Mouse (Mus musculus) cerebellum, adult 2 months (tissue): ENCODE measurements around the gene 2700081O15Rik. TPM values are rescaled to one million over a fixed set of nuclear protein-coding genes. Genes with fewer than 3 reads are reported as not detected.
"Not testable (repeated sequence)": the region's sequence is repeated elsewhere in the genome, so short reads cannot be mapped to it uniquely, and the experiment has no call there.

Experiments
- DNase-seq, 2 experiments: peaks; one replicate each; pipeline ENCODE4 v3.0.0; 2021
- H3K27ac ChIP-seq: fragments of 200-500 bp; 2 replicates; pipeline ENCODE4 v1.5.1; 2012; ENCODE audit warnings: low read length, control low read depth, inconsistent platforms; ENCODE audit not compliant: insufficient read depth
- H3K27me3 ChIP-seq: fragments of 200-500 bp; 2 replicates; pipeline ENCODE4 v1.6.1; 2012; ENCODE audit warnings: inconsistent platforms, mild to moderate bottlenecking, low read length, moderate library complexity; ENCODE audit not compliant: control insufficient read depth, insufficient read depth
- H3K4me1 ChIP-seq: fragments of 200-500 bp; 2 replicates; pipeline ENCODE4 v1.6.1; 2011; ENCODE audit warnings: low read length; ENCODE audit not compliant: control insufficient read depth, insufficient read depth
- H3K4me3 ChIP-seq: fragments of 200-500 bp; replicated peaks from 2 replicates; pipeline ENCODE3; 2011; ENCODE audit warnings: mild to moderate bottlenecking, low read depth, low read length, control low read depth; ENCODE audit not compliant: insufficient read depth
- CTCF ChIP-seq: fragments of 200-500 bp; IDR thresholded peaks from 2 replicates; pipeline ENCODE4 v1.5.1; 2011; ENCODE audit warnings: low read depth, mild to moderate bottlenecking, control low read depth, low read length, moderate library complexity, borderline replicate concordance; ENCODE audit not compliant: insufficient read depth
- POLR2A ChIP-seq: fragments of 200-500 bp; IDR thresholded peaks from 2 replicates; pipeline ENCODE4 v1.6.1; 2011; ENCODE audit warnings: low read length, control low read depth, borderline replicate concordance; ENCODE audit not compliant: insufficient read depth
- WGBS: fragments of 180-500 bp; shearing (Covaris S2); methylation state at CpG from one replicate; pipeline ENCODE4 v1.1.7; 2018; 5-methylcytosine and 5-hydroxymethylcytosine counted together
- polyA plus RNA-seq: library from polyadenylated mRNA; depleted of rRNA; stranded (reverse); fragments of >200 nt; gene quantifications from 2 replicates; pipeline ENCODE4 v1.2.3, GENCODE M21; 2012; rRNA removed

Gene 2700081O15Rik
- polyA plus RNA-seq, result 16.3 and 16.6 TPM in 2 replicates

DNA sequence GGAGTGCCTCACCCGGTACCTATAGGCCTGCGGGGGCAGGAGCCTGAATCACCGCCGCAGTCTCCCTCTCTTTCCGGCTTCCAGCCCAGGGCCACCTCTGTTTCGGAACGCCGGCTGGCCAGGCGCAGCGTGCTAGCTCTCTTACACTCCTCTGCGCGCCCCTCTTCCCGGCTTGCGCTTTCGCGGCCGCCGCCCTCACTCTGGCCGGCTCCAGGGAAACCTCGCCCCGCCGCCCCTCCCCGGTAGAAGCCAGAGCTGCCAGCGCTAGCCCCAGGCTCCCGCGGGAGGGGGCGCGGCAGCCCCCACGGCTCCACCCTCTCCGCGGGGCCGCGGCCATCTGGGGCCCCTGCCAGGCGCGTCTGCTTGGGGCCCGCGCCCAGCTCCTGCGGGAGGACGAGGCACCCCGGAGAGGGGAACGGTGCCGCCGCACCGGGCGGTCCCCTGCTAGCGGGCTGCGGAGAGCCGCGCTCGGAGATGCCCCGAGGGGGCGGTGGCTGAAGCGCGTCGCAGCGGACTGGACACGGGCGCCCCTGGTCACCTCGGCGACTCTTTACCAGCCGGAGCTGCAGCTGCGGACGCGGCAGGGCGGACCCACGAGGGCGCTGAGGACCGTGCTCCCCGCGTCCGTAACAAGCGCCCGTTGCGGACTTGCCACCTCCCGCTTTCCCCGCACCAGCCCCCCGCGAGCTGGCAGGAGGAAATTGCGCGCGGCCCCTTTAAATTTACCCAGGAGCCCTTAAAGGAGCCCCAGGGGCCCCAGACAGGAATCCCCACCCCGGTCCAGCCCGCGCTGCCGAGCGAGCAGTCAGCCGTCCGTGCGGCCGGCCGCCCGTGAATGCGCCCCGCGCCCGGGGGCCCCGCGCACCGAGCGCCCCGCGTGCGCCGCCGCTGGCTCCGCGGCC, at the start of gene 2700081O15Rik:
Gene 2700081O15Rik (plus strand): TSS at position 792 of the 902 bp plus-strand sequence.
- H3K27me3 ChIP-seq, result no peaks in the 10 kb centered on the region; the same call in 1 of the 2 replicates
- H3K4me1 ChIP-seq, result no peaks in the 10 kb centered on the region
- peak; percentile 65 to 67 for DNase-seq
- H3K27ac ChIP-seq, result 0 out of 2 replicates have a peak within 1 kb of the TSS, but pooled peaks have one; percentile 3
- WGBS, result 1% methylated on average over 106 of the region's 107 CpGs
- H3K4me3 ChIP-seq, result peak within 1 kb of the TSS; percentile 79
- TF ChIP-seq CTCF (no peak), POLR2A (no peak)

GRCm38 (mm10) chr19:7369469-7369868, 48.0 kb upstream of the 2700081O15Rik start:
- H3K4me3 ChIP-seq, H3K4me1 ChIP-seq, H3K27me3 ChIP-seq, H3K27ac ChIP-seq, DNase-seq: not testable (repeated sequence)
- WGBS, result 87% methylated on average over 4 of the region's 4 CpGs

- TF ChIP-seq CTCF (no peak), POLR2A (no peak)
- DNase-seq, result no peak
- H3K27ac ChIP-seq, result no peak overlapping the region
- WGBS, result 93% methylated on average over 8 of the region's 8 CpGs
- H3K27me3 ChIP-seq, result no peaks in the 10 kb centered on the region
- H3K4me3 ChIP-seq, result no peak overlapping the region
- H3K4me1 ChIP-seq, result no peaks in the 10 kb centered on the region
These were observed 42.9 kb upstream of the 2700081O15Rik start for GRCm38 (mm10) chr19:7374491-7374890.

- no peak for DNase-seq
- H3K4me1 ChIP-seq, result no peaks in the 10 kb centered on the region; the same call in 1 of the 2 replicates
- no peaks in the 10 kb centered on the region for H3K27me3 ChIP-seq
- no peak overlapping the region for H3K4me3 ChIP-seq
- no peak overlapping the region for H3K27ac ChIP-seq
- WGBS, result 91% methylated on average over 2 of the region's 2 CpGs
- TF ChIP-seq POLR2A (no peak), CTCF (no peak)
These were observed 39.8 kb upstream of the 2700081O15Rik start for GRCm38 (mm10) chr19:7377639-7378038.

GRCm38 (mm10) chr19:7381906-7382247, 35.5 kb upstream of the 2700081O15Rik start:
- no peak overlapping the region for H3K27ac ChIP-seq
- no peak for TF ChIP-seq POLR2A
- TF ChIP-seq CTCF, result no peak
- no peak for DNase-seq
- no peaks in the 10 kb centered on the region; the same call in 1 of the 2 replicates for H3K4me1 ChIP-seq
- H3K27me3 ChIP-seq, result no peaks in the 10 kb centered on the region
- 6% methylated on average over 8 of the region's 8 CpGs for WGBS
- H3K4me3 ChIP-seq, result peak overlapping the region; percentile 93

DNA sequence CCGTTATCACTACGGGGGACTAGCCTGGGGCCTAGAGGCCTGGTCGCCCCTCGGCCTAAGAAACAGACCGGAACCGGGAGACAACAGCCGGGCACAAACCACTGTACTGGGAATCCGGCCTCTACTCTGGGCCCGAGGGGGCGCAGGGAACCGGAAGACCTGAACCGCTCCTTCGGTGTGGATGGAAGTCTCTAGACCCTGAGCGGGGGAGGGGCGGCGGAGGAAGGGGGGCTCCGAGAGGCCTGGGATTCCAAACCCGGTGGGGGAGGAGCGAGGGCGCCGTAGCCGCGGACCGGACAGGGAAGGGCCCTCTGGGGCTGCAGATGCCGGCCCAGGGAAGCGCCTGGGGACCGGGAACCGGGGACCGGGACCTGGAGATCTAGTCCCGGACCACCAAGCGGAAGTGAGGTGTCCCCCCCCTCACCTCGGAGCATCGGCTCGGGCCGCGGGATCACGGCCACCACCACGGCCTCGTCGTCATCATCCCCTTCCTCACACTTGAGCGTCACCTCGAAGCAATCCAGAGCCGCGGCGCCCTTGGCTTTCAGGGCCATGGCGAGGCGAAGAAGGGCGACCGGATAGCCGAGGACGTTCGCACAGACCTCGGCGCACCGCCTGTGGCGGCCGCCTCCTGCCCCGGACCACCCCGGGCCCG, 35.0 kb upstream of the 2700081O15Rik start:
- under 1% methylated on average over 60 of the region's 60 CpGs for WGBS
- H3K4me3 ChIP-seq, result peak overlapping the region; percentile 93
- H3K27me3 ChIP-seq, result no peaks in the 10 kb centered on the region
- H3K27ac ChIP-seq, result peak overlapping the region; percentile 85
- peak; percentile 55 to 63 for DNase-seq
- H3K4me1 ChIP-seq, result no peaks in the 10 kb centered on the region; the same call in 1 of the 2 replicates
- no peak for TF ChIP-seq POLR2A
- no peak for TF ChIP-seq CTCF

DNA sequence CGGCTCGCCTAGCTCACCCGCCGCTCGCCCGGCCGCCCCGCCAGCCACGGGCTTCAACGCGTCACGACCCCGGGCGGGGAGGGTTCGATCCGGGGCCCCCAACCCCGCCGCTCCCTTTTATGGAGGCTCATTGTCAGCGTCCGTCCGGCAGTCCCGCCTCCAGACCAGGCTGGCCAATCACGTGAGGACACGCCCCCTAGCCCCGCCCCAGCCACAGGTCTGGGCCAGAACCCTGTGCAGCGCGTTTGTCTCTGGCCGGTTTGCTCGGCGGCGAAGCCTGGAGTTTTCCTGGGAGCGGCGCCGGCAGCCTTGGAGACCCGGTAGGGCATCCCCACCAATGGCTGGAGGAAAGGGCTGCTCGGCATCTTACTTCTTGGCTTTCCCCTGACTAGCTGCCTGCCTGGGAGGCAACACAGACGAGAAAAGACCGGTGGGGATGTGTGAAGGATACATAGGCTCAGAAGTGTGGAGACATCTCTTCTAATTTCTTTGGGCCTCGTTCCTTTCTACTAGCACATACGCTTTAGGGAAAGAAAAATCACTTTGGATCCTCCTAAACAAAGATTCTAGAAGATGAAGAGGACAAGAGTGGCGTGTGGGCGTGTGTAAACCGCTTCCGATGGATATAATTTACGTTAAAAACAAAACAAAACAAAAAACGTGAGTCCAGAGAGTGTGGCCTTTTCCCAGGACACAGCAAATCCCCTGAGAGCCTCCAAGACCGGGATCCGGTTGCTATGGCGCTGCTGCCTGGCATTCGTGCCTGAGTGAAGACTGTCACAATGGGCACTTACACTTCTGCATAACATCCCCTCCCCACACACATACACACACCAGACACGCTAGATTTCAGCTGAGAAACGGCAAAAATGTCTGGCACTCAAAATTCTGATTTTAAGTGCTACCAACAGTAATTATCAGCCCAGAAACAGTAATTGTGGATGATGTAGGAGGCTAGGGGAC, 34.2 kb upstream of the 2700081O15Rik start, which contains the start of gene Spindoc:
Gene Spindoc (minus strand): TSS at position 92 of the 963 bp plus-strand sequence.
- peak; percentile 98 to 100 for DNase-seq
- H3K27me3 ChIP-seq, result no peaks in the 10 kb centered on the region
- under 1% methylated on average over 52 of the region's 52 CpGs for WGBS
- peak; percentile 50; the same call in 1 of the 2 replicates for TF ChIP-seq POLR2A
- no peak for TF ChIP-seq CTCF
- H3K27ac ChIP-seq, result peak within 1 kb of the TSS; percentile 85
- no peaks in the 10 kb centered on the region; the same call in 1 of the 2 replicates for H3K4me1 ChIP-seq
- peak within 1 kb of the TSS; percentile 93 for H3K4me3 ChIP-seq
